Mouse (Mus musculus): ENCODE measurements around the gene Grk3.

Grk3 gene

GRCm38 (mm10) chr5:113017004-113017403, 1.4 kb upstream of the Grk3 start:
- Histone ChIP-seq H3K9me3 (ENCODE audit: low read length) (peaks cover 3% of the 10 kb centered on the region), H3K36me3 (ENCODE audit: insufficient read depth, low read length) (no peaks in the 10 kb centered on the region), H3K4me1 (replicated peaks; ENCODE audit: low read depth, low read length) (peaks cover 27% of the 10 kb centered on the region), H3K4me3 (replicated peaks; ENCODE audit: low read length) (no peak overlapping the region), H3K27me3 (ENCODE audit: insufficient read depth, low read length) (peaks cover 48% of the 10 kb centered on the region)
- no peak for TF ChIP-seq NANOG (IDR thresholded peaks at IDR 0.05; ENCODE audit: borderline replicate concordance, low read length)
- TF ChIP-seq POU5F1 (IDR thresholded peaks at IDR 0.05; ENCODE audit: borderline replicate concordance, low read length) = no peak
- TF ChIP-seq CTCF (conservative IDR thresholded peaks at IDR 0.05; ENCODE audit: low read length) = no peak

DNA sequence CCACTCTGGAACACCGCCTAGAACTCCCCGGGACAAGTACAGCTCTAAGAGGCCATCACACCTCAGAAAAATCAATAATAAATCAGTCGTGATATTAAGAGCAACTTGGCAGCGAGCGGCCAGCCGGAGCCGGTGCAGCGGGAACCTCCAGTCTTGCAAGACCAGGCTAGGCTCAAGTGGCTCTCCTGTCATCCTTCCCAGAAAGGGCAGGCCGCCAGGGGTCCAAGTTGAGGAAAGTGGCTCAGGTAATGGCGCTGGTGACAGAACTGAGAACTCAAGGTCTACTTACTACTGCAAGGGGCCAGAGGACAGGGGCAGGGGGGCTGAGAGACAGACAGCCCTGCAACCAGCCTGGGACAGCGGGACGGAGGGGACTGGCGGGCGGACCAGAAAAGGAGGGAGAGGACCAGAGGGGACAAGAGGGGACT, 769 bp downstream of the Grk3 start:
- peak overlapping the region; percentile 78 for H3K4me3 ChIP-seq (replicated peaks; ENCODE audit: low read length)
- H3K27me3 ChIP-seq (ENCODE audit: insufficient read depth, low read length) = peaks cover 57% of the 10 kb centered on the region
- no peaks in the 10 kb centered on the region for H3K9me3 ChIP-seq (ENCODE audit: low read length)
- no peaks in the 10 kb centered on the region for H3K36me3 ChIP-seq (ENCODE audit: insufficient read depth, low read length)
- peaks cover 28% of the 10 kb centered on the region for H3K4me1 ChIP-seq (replicated peaks; ENCODE audit: low read depth, low read length)
- no peak for TF ChIP-seq NANOG (IDR thresholded peaks at IDR 0.05; ENCODE audit: borderline replicate concordance, low read length)
- no peak for TF ChIP-seq POU5F1 (IDR thresholded peaks at IDR 0.05; ENCODE audit: borderline replicate concordance, low read length)
- no peak for TF ChIP-seq CTCF (conservative IDR thresholded peaks at IDR 0.05; ENCODE audit: low read length)

DNA sequence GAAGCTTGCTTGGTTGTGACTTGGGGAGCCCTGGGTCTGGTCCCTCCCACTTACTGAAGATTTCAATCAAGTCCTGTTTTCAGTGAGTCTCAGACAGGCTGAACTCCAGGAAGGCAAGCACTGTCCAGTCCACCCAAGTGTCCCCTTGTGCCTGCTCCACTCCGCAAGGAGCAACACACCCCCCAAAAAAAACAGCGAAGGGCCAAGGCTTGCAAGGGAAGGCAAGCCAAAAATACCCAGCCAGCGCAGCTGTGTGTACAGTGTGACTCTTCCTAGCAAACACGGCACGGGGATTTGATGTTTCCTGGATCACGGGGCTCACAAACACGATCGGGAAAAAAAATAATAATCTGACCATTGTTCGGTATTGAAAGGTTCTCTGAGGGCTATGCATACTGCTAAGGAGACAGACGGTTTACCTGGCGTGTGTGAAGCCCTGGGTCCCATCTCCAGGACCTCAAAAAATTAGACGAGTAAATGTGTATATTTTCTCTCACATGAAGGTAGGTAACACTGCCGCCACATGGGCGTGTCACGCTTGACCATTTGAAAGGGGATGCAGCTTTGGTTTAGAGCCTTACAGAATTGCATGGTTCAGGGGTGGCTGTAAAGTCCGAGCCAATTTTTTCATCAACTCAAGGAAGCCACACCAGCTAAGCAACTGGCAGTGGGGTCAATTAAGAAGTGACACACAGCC, 1.3 kb downstream of the Grk3 start:
- Histone ChIP-seq H3K36me3 (ENCODE audit: insufficient read depth, low read length) (no peaks in the 10 kb centered on the region), H3K27me3 (ENCODE audit: insufficient read depth, low read length) (peaks cover 57% of the 10 kb centered on the region), H3K4me3 (replicated peaks; ENCODE audit: low read length) (peak overlapping the region; percentile 78), H3K4me1 (replicated peaks; ENCODE audit: low read depth, low read length) (peaks cover 28% of the 10 kb centered on the region), H3K9me3 (ENCODE audit: low read length) (no peaks in the 10 kb centered on the region)
- TF ChIP-seq POU5F1 (IDR thresholded peaks at IDR 0.05; ENCODE audit: borderline replicate concordance, low read length) (no peak), CTCF (conservative IDR thresholded peaks at IDR 0.05; ENCODE audit: low read length) (no peak), NANOG (IDR thresholded peaks at IDR 0.05; ENCODE audit: borderline replicate concordance, low read length) (no peak)

GRCm38 (mm10) chr5:113011926-113012325, 3.7 kb downstream of the Grk3 start:
- TF ChIP-seq NANOG (IDR thresholded peaks at IDR 0.05; ENCODE audit: borderline replicate concordance, low read length) (no peak), CTCF (conservative IDR thresholded peaks at IDR 0.05; ENCODE audit: low read length) (no peak), POU5F1 (IDR thresholded peaks at IDR 0.05; ENCODE audit: borderline replicate concordance, low read length) (no peak)
- no peak overlapping the region for H3K4me3 ChIP-seq (replicated peaks; ENCODE audit: low read length)
- H3K9me3 ChIP-seq (ENCODE audit: low read length) = no peaks in the 10 kb centered on the region
- H3K36me3 ChIP-seq (ENCODE audit: insufficient read depth, low read length) = no peaks in the 10 kb centered on the region
- peaks cover 53% of the 10 kb centered on the region for H3K27me3 ChIP-seq (ENCODE audit: insufficient read depth, low read length)
- H3K4me1 ChIP-seq (replicated peaks; ENCODE audit: low read depth, low read length) = peaks cover 30% of the 10 kb centered on the region

- TF ChIP-seq CTCF (conservative IDR thresholded peaks at IDR 0.05; ENCODE audit: low read length) (no peak), NANOG (IDR thresholded peaks at IDR 0.05; ENCODE audit: borderline replicate concordance, low read length) (no peak), POU5F1 (IDR thresholded peaks at IDR 0.05; ENCODE audit: borderline replicate concordance, low read length) (no peak)
- Histone ChIP-seq H3K9me3 (ENCODE audit: low read length) (no peaks in the 10 kb centered on the region), H3K4me3 (replicated peaks; ENCODE audit: low read length) (no peak overlapping the region), H3K36me3 (ENCODE audit: insufficient read depth, low read length) (no peaks in the 10 kb centered on the region), H3K4me1 (replicated peaks; ENCODE audit: low read depth, low read length) (peaks cover 13% of the 10 kb centered on the region), H3K27me3 (ENCODE audit: insufficient read depth, low read length) (peaks cover 37% of the 10 kb centered on the region)
Measured at GRCm38 (mm10) chr5:113009183-113009820, 6.3 kb downstream of the Grk3 start.

GRCm38 (mm10) chr5:113008496-113008895, 7.1 kb downstream of the Grk3 start:
- no peaks in the 10 kb centered on the region for H3K36me3 ChIP-seq (ENCODE audit: insufficient read depth, low read length)
- peaks cover 29% of the 10 kb centered on the region for H3K27me3 ChIP-seq (ENCODE audit: insufficient read depth, low read length)
- TF ChIP-seq POU5F1 (IDR thresholded peaks at IDR 0.05; ENCODE audit: borderline replicate concordance, low read length) (no peak), NANOG (IDR thresholded peaks at IDR 0.05; ENCODE audit: borderline replicate concordance, low read length) (no peak), CTCF (conservative IDR thresholded peaks at IDR 0.05; ENCODE audit: low read length) (no peak)
- H3K4me1 ChIP-seq (replicated peaks; ENCODE audit: low read depth, low read length) = peaks cover 8% of the 10 kb centered on the region
- H3K9me3 ChIP-seq (ENCODE audit: low read length) = no peaks in the 10 kb centered on the region
- H3K4me3 ChIP-seq (replicated peaks; ENCODE audit: low read length) = no peak overlapping the region

- Histone ChIP-seq H3K27me3 (ENCODE audit: insufficient read depth, low read length) (peaks cover 18% of the 10 kb centered on the region), H3K4me3 (replicated peaks; ENCODE audit: low read length) (no peak overlapping the region), H3K4me1 (replicated peaks; ENCODE audit: low read depth, low read length) (peaks cover 15% of the 10 kb centered on the region), H3K36me3 (ENCODE audit: insufficient read depth, low read length) (no peaks in the 10 kb centered on the region), H3K9me3 (ENCODE audit: low read length) (no peaks in the 10 kb centered on the region)
- no peak for TF ChIP-seq POU5F1 (IDR thresholded peaks at IDR 0.05; ENCODE audit: borderline replicate concordance, low read length)
- TF ChIP-seq NANOG (IDR thresholded peaks at IDR 0.05; ENCODE audit: borderline replicate concordance, low read length) = no peak
- no peak for TF ChIP-seq CTCF (conservative IDR thresholded peaks at IDR 0.05; ENCODE audit: low read length)
Measured at GRCm38 (mm10) chr5:113006997-113007396, 8.6 kb downstream of the Grk3 start.

GRCm38 (mm10) chr5:113005941-113006391, 9.6 kb downstream of the Grk3 start:
- TF ChIP-seq POU5F1 (IDR thresholded peaks at IDR 0.05; ENCODE audit: borderline replicate concordance, low read length) (no peak), CTCF (conservative IDR thresholded peaks at IDR 0.05; ENCODE audit: low read length) (no peak), NANOG (IDR thresholded peaks at IDR 0.05; ENCODE audit: borderline replicate concordance, low read length) (no peak)
- Histone ChIP-seq H3K4me3 (replicated peaks; ENCODE audit: low read length) (no peak overlapping the region), H3K27me3 (ENCODE audit: insufficient read depth, low read length) (peaks cover 8% of the 10 kb centered on the region), H3K9me3 (ENCODE audit: low read length) (no peaks in the 10 kb centered on the region), H3K36me3 (ENCODE audit: insufficient read depth, low read length) (no peaks in the 10 kb centered on the region), H3K4me1 (replicated peaks; ENCODE audit: low read depth, low read length) (peaks cover 15% of the 10 kb centered on the region)
